Mouse (Mus musculus) mouse trophoblast stem cell (cell line): Measurements from ENCODE around the gene 2010003K11Rik.

Experiments used
- in situ Hi-C, 2 experiments: fragments of 300-500 bp; cut with MseI, MboI; formaldehyde crosslinking; loops; 2 replicates in 1 of 2; 3 replicates in 1 of 2; pipeline ENCODE4 v1.15.1; 2025

The 2010003K11Rik gene

DNA sequence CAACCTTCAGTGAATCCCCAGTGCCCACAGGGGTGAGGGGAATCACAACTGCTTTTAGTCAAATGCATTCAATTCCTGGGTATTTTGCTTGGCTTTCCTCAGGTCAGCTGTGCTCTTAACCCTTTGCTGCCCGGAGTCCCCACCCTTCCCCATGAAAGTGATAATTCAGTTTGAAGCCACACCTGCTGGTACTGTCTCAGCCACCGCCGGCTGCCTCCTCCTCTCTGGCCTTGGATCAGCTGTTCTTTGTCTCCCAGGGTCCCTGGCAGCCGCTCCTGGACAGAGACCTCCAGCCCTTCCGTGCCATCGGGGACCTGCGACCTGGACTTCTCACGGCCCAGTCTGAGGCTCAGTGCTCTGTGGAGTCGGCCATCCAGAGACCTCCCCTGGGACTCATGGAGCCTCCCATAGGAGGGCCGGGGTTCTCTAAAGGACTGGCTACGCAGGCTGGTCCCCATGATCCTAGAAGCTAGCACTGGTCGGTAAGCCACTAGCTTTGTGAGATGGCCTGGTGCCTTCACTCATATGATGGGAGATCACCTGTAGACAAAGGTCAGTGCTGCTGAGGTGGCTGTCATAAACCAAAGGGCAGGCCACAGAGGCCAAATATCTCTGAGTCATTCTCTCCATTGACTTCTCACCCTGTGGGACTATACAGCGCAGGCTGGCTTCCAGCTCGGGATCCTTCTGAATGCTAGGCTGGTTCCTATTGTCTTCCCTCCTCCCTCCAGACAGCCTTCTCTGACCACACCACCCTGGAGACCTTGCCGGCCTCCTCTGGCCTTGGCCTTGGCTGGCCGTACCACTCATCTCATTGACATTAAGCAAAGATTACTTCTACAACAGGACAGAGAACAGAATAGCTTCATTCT is at the start of gene 2010003K11Rik:
Gene 2010003K11Rik (minus strand): TSS at position 522 of the 872 bp plus-strand sequence.
- in situ Hi-C loops, result no loop called here

- in situ Hi-C loops, result no loop called here
Observed at GRCm38 (mm10) chr19:4547801-4548200, 49.4 kb upstream of the 2010003K11Rik start.

DNA sequence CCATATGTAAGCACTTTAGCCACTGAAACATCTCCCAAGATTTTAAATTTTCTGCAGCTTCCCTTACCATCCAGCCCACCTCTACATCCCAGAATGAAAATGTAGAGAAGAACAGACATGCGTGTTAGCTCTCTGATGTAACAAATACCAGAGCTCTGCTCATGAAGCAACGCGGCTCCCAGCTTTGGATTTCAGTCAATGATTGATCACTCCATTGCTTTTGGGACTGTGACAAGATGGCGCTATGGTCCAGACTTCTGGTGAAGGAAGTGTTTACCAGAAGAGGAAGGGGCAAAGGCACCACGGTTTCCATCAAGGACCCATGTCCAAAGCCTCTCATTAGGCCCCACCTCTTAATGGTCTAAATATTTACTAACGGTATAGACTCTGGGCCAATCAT is 47.5 kb upstream of the 2010003K11Rik start:
- in situ Hi-C loops, result no loop called here

DNA sequence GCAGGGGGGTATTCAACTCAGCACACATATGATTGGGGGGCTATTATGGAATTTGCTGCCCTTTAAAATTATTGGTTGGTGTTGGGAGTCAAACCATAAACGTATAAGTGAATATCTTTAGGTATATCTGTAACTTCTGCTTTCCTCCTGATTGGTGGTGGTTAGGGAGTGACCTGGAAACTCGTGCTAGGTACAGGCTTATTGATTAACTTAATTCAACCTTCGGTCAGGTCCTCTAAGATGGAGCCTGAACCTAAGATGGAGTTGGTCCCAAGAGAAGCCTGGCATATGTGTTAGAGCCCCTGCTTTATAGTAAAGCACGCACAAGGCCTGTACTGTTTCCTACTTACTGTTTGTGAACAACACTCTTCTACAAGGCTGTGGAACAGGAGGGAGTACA is 46.7 kb upstream of the 2010003K11Rik start:
- in situ Hi-C loops, result no loop called here

GRCm38 (mm10) chr19:4542081-4542480 is 43.7 kb upstream of the 2010003K11Rik start:
- in situ Hi-C loops, result no loop called here

- in situ Hi-C loops, result no loop called here
Observed at GRCm38 (mm10) chr19:4540992-4541391, 42.6 kb upstream of the 2010003K11Rik start.

GRCm38 (mm10) chr19:4540263-4540662 is 41.9 kb upstream of the 2010003K11Rik start:
- in situ Hi-C loops, result no loop called here

GRCm38 (mm10) chr19:4536606-4537005 is 38.2 kb upstream of the 2010003K11Rik start:
- in situ Hi-C loops, result no loop called here

DNA sequence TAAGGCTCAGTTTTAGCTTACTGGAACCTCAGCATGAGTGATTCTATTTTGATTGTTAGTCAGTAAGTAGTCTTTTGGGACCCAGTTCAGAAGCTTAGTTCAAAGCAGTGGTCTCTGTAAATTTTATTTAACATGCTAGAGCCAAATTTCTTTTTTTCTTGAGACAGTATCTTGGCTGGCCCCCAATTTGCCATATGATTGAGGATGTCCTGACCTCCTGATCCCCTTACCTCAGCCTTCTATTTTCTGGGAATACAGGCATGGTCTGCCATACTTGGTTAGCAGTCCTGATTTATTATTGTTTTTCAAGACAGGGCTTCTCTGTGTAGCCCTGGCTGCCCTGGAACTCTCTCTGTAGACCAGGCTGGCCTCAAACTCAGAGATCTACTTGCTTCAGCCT is 37.5 kb upstream of the 2010003K11Rik start:
- in situ Hi-C loops, result no loop called here

DNA sequence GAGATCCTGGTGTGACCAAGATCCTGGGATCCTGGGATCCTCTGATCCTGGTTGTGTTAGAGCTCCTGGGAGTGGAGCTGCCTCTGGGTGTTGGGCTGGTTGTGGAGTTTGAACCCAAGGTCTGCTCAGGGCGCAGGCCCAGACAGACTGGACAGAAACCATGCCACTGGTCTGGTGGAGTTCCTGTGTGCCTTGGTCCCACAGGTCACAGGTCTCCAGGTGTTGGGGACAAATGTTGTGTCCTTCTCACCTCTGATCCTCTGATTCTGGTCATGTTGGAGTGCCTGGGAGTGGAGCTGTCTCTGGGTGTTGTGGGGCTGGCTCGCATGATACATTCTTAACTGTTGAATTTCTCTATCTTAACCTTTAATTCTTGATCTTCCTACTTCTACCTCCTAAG is 36.3 kb upstream of the 2010003K11Rik start:
- in situ Hi-C loops, result no loop called here

- in situ Hi-C loops, result no loop called here
Observed at GRCm38 (mm10) chr19:4521426-4522050, 23.2 kb upstream of the 2010003K11Rik start.

- in situ Hi-C loops, result no loop called here
Observed at GRCm38 (mm10) chr19:4517483-4517882, 19.1 kb upstream of the 2010003K11Rik start.

- in situ Hi-C loops, result no loop called here
Observed at GRCm38 (mm10) chr19:4516288-4516687, 17.9 kb upstream of the 2010003K11Rik start.

- in situ Hi-C loops, result no loop called here
Observed at GRCm38 (mm10) chr19:4515746-4516145, 17.4 kb upstream of the 2010003K11Rik start.

DNA sequence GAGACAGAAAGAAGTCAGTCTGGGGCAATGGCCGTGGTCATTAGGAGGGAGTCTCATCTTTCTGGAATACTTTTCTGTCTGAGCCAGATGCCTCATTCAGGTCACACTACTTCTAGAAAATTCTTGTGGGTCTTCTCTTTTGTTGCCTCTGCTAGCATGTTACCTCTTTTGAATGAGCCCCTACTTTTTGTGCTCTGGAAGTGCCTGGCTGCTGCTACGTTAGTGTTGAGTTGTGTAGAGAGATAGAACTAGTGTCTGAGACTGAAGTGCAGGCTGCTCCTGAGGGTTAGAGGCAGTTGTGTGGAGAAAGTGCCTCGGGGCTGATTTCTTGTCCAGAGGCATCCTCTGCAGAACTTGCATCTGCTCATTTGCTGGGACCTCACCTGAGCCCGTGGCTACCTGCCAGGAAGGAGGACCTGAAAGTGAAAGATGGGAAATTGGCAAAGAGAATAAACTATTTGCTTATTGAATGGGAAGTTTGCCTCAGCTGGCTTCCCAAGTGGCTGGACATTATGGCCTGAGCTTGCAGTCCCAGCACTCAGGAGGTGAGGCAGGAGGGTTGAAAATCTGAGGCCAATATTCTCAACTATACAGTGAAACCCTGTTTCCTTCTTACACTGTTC is 15.0 kb upstream of the 2010003K11Rik start:
- in situ Hi-C loops, result no loop called here

DNA sequence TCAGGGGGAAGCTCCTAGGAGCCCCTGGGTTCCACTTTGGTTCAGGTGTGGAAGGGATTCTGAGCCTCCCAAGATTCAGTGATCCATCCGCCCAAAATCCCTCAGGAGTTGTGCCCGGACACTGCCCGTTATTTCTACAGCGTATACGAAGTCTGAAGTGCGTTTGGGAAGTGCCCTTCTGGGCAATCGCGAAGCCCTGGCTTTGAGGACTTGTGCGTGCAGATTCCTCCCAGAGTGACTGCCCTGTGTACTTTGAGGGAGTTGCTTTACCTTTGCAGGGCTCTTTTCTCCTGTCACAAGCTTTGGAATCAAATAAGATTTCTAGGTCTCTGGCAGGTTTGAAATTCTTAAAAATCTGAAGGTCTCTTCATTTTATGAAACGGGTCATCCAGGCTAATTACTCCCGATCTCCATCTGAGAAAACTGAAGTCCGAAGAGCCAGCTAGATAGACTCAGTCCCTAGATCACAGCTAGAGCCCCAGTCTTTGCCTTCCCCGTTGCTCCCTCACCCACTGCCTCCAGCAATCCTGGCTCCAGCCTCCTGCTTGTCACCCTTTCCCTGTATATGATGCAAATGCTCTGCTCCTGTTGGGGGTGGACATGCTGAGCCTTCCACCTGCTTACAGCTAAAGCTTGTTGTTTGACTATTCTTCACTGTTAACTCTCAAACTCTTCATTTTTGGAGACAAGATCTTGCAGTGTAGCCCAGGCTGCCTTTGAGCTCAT is 12.9 kb upstream of the 2010003K11Rik start:
- in situ Hi-C loops, result no loop called here

DNA sequence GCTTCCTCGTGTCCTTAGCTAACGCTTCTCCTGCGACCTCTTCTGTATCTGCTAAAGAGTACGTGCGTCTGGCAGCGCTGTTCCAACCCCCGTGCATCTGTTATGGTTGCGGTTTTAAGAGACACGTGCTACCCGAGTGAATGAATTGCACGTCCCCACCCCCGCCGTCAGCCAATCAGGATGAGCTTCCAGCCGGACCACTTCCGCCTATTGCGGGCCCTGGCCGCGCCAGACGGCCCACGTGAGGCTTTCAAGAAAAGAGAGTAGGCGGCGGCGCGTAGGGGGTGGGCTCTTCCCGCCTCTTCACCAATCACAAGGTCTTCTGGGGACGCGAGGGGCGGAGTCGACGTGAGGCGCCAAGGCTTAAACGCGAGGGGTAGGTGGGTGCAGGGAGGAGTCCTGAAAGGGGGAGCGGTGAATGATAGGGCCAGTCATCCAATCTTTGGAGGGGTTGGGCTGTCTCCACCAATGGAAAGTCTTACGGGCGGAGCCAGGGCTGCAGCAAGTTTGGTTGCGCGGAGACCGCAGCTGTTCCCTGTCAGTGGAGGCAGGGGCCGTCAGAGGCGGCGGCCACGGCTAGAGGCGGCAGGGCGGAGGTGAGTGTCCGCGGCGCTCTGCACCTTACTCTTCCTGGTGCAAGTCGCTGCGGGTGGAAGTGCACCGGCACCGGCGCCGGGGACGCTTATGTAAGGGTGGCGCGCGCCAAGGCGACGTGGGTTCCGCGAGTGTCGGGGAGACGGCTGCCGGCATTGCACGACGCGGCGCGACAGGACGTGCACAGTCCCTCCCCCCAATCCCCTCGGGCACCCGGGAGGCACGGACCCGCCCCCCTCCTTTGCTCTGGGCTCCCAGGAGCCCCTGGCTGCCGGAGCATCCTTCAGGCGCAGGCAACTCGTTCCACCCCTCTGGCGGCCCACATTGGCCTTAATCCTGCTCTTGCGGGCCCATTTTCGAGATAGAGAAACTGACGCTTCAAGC is 11.9 kb upstream of the 2010003K11Rik start, which contains the start of gene Pcx:
Gene Pcx (plus strand): TSS at position 487 of the 978 bp plus-strand sequence.
- in situ Hi-C loops, result no loop called here

GRCm38 (mm10) chr19:4507746-4508145 is 9.4 kb upstream of the 2010003K11Rik start:
- in situ Hi-C loops, result no loop called here

DNA sequence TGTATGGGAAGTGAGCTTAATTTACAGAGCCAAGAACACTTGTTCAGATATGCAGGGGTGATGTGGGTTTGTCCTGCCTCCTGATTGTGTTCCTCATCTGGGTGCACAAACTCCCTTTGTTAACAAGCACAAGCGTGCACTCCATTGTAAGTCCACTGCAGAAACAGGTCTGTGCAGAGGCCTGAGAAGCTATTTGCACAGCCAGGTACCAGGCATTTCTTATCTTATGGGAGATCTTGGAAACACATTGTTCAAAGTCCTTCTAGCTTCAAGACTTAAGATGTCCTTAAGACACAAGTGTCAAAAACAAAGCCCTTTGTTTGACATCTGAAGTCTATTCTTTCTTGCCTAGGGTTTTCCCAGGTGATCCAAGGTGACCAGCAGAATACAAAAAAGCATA is 6.4 kb upstream of the 2010003K11Rik start:
- in situ Hi-C loops, result no loop called here

GRCm38 (mm10) chr19:4502701-4503100 is 4.3 kb upstream of the 2010003K11Rik start:
- in situ Hi-C loops, result no loop called here
